Mouse (Mus musculus) monocyte, adult 5-6 weeks (primary cell): ENCODE data around the gene Srgap2. TPM values are rescaled to one million over a fixed set of nuclear protein-coding genes. Genes with fewer than 3 reads are reported as not detected.

Experiments
- ATAC-seq: fragments of 153-309, 156-312 bp; replicated peaks from 2 replicates; pipeline ENCODE4 v1.8.0; 2017; ENCODE audit warnings: mild to moderate bottlenecking; ENCODE audit not compliant: low TSS enrichment, insufficient number of reproducible peaks, severe bottlenecking, poor library complexity, low FRiP score
- total RNA-seq: library from RNA; stranded (forward); fragments of 200-1000, 200-491, 200-594 nt; gene quantifications from 3 replicates; pipeline ENCODE4 v1.2.3, GENCODE M21; 2017

Srgap2 gene
- total RNA-seq, 1 experiment from 2014 or later = 13.8 TPM

DNA sequence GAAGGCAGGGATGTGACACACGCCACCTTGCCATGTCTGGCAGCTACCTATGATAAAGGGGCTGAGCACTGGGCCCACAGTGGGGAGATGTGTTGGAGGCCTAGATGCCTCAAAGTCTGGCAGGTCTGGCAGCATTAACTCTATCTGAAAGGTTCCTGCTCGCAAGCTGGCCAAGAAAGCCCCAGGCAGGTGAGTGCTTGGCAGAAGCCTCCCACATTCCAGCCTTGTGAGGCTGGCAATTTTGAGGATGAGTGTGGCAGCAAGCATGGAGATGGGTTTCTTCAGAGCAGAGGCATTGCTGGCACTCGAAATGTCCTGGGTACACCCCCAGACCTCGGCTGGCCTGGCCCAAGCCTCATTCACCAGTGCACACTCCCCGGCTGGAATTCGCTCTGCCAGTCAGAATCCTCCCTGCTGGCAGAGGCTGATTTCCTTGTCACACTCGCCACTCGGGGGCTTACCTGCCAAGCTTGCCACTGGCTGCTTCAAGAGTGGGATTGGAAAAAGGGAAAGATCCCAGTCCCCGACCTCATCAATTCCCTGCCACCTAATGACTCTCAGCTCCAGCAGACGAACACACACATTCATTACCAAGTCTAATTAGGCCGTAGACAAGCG lies 287.5 kb downstream of the Srgap2 start:
- no peak for ATAC-seq

- no peak for ATAC-seq
Observed at GRCm38 (mm10) chr1:131238931-131239381, 288.2 kb downstream of the Srgap2 start.

GRCm38 (mm10) chr1:131236077-131236476 lies 291.1 kb downstream of the Srgap2 start:
- no peak for ATAC-seq

Other genes starting within 250 kb of the Srgap2 start
- gene Ikbke, start 247.7 kb downstream of the Srgap2 start, total RNA-seq = 8.7 to 31.8 TPM (median 21.0 TPM) in 3 replicates
- 0.48 to 0.87 TPM (median 0.75 TPM) in 3 replicates for gene Fam72a, start 551 bp upstream of the Srgap2 start, total RNA-seq
- not detected in 3 replicates for gene Avpr1b, start 71.9 kb upstream of the Srgap2 start, total RNA-seq
- 11.9 to 16.7 TPM (median 13.9 TPM) in 3 replicates for gene Ctse, start 111.0 kb upstream of the Srgap2 start, total RNA-seq
- gene Rab7b, start 161.3 kb upstream of the Srgap2 start, total RNA-seq = 1.4 to 3.7 TPM (median 2.3 TPM) in 3 replicates
- not detected in 3 replicates for gene Slc26a9, start 216.7 kb upstream of the Srgap2 start, total RNA-seq